Mouse (Mus musculus) brain, embryonic 14.5 days (tissue): ENCODE data around the gene Afg1l.

ENCODE experiments used
- CTCF ChIP-seq: fragments of 200-500 bp; IDR thresholded peaks from 2 replicates; pipeline ENCODE4 v1.5.1; 2012; ENCODE audit warnings: inconsistent platforms, mild to moderate bottlenecking, moderate library complexity, borderline replicate concordance; ENCODE audit not compliant: insufficient read depth, insufficient read length; ENCODE audit errors: extremely low read depth
- POLR2A ChIP-seq: fragments of 200-500 bp; IDR thresholded peaks from 2 replicates; pipeline ENCODE4 v1.6.1; 2012; ENCODE audit warnings: mild to moderate bottlenecking, inconsistent platforms, borderline replicate concordance; ENCODE audit not compliant: poor library complexity, insufficient read depth, insufficient read length, severe bottlenecking; ENCODE audit errors: extremely low read depth

GRCm38 (mm10) chr10:42297954-42298353, 180.4 kb downstream of the Afg1l start:
- TF ChIP-seq CTCF (peak; percentile 13; the same call in 1 of the 2 replicates), POLR2A (no peak)
